Mouse (Mus musculus) ES-Bruce4 (cell line): Measurements from ENCODE around the gene Trim26. TPM values are rescaled to one million over a fixed set of nuclear protein-coding genes. Genes with fewer than 3 reads are reported as not detected.
"Not testable (repeated sequence)": the region's sequence is repeated elsewhere in the genome, so short reads cannot be mapped to it uniquely, and the experiment has no call there.

Experiments used
- H3K27ac ChIP-seq: 2 replicates; pipeline ENCODE4 v1.5.1; 2012; ENCODE audit warnings: low read length, inconsistent platforms; ENCODE audit not compliant: insufficient read depth
- H3K27me3 ChIP-seq: 2 replicates; pipeline ENCODE4 v1.6.1; 2012; ENCODE audit warnings: mild to moderate bottlenecking, low read length, inconsistent platforms; ENCODE audit not compliant: control insufficient read depth, poor library complexity, insufficient read depth, severe bottlenecking
- H3K36me3 ChIP-seq: 2 replicates; pipeline ENCODE4 v1.6.1; 2012; ENCODE audit warnings: inconsistent platforms, mild to moderate bottlenecking, low read length, moderate library complexity; ENCODE audit not compliant: control insufficient read depth, poor library complexity, insufficient read depth, severe bottlenecking
- H3K4me1 ChIP-seq: one replicate; pipeline ENCODE4 v1.8.1; 2011; ENCODE audit warnings: low read length; ENCODE audit not compliant: control insufficient read depth, insufficient read depth
- H3K4me3 ChIP-seq: 2 replicates; pipeline ENCODE4 v1.5.1; 2011; ENCODE audit warnings: low read depth, mild to moderate bottlenecking, low read length
- H3K9ac ChIP-seq: 2 replicates; pipeline ENCODE4 v1.6.1; 2012; ENCODE audit warnings: low read depth, mild to moderate bottlenecking, inconsistent platforms; ENCODE audit not compliant: poor library complexity, severe bottlenecking
- H3K9me3 ChIP-seq: replicated peaks from 2 replicates; pipeline ENCODE4 v1.6.1; 2012; ENCODE audit warnings: mild to moderate bottlenecking, low read length, inconsistent platforms; ENCODE audit not compliant: control insufficient read depth, poor library complexity, insufficient read depth, severe bottlenecking
- CTCF ChIP-seq: IDR thresholded peaks from one replicate; pipeline ENCODE4 v1.8.1; 2011; ENCODE audit warnings: low read depth, low read length
- EP300 ChIP-seq: IDR thresholded peaks from 2 replicates; pipeline ENCODE4 v1.6.1; 2011; ENCODE audit warnings: low read depth, low read length; ENCODE audit not compliant: insufficient read depth
- POLR2A ChIP-seq: IDR thresholded peaks from one replicate; pipeline ENCODE4 v1.8.1; 2011; ENCODE audit warnings: low read length; ENCODE audit not compliant: insufficient read depth
- polyA plus RNA-seq: library from polyadenylated mRNA; stranded (reverse); fragments of >200 nt; gene quantifications from 2 replicates; pipeline ENCODE4 v1.2.4, GENCODE M21; 2011; ENCODE audit warnings: low read depth; ENCODE audit not compliant: missing spikeins, insufficient read depth, insufficient read length

Gene Trim26
- polyA plus RNA-seq: 46.2 and 53.2 TPM in 2 replicates

DNA sequence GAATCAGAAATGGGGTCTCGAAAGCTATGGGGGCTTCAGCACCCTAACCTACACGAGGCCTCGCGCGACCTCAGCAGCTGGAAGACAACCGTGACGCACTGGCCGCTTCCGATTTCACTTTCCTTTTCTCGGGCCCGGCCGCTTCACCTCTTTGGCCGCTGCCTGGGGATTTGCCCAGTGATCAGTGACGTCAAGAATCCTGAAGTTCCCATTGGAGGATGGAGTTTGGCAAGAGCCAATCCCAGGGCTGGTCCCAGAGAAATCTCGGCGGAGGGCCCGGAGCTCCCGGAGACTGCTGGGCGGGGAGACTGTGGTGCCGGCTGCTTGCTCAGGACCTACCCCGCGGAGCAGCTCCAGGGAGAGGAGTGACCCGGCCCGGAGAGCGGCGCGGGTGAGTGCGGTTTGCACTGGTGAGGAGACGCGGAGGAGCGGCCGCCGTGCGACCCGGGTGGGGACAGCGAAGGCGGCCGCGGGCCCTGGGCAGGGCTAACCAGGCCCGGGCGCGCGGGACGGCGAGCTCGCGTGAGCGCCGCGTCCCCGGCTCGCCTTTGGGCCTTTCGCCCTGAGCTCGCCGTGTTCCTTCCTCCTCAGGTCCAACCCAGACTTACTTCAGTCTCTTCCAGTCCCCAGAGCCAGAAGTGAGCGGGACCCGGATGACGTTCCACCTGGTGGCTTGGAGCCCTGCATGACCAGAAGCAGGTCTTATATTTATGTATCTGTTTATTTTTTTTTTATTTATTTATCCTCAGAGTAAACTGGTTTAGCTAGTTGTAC lies at the start of gene Trim26:
TSS of gene Trim26 (plus strand) at position 261 of the 774 bp plus-strand sequence.
- Histone ChIP-seq H3K9ac (peak within 1 kb of the TSS; percentile 90), H3K36me3 (no peaks in the 10 kb centered on the region), H3K4me3 (peak within 1 kb of the TSS; percentile 82), H3K27ac (peak within 1 kb of the TSS; percentile 29; the same call in 1 of the 2 replicates), H3K4me1 (no peaks in the 10 kb centered on the region), H3K27me3 (no peaks in the 10 kb centered on the region), H3K9me3 (no peaks in the 10 kb centered on the region)
- TF ChIP-seq CTCF (no peak), POLR2A (peak; percentile 35), EP300 (0 out of 2 replicates have a peak, but pooled peaks have one; percentile 16)

DNA sequence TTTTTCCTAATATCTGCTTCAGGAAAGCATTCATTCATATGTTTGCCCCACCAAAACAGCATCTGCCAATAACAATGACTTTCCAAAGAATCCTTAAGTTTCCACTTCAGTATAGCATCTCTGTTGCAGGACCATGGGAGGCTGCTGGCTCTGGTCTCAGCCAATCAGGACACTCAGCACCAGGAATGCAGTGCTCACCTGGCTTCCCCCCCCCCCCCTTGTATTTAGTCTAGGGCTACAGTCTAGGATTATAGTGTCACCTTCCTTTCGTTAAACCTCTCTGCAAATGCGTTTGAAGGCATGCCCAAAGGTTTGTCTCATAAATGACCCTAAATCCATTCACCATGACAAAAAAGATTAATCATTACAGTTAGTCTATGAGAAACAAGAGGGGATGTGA lies 48.6 kb upstream of the Trim26 start:
- no peaks in the 10 kb centered on the region for H3K36me3 ChIP-seq
- no peak for TF ChIP-seq CTCF
- no peak for TF ChIP-seq EP300
- no peak for TF ChIP-seq POLR2A
- H3K9me3 ChIP-seq: no peaks in the 10 kb centered on the region
- H3K27me3 ChIP-seq: no peaks in the 10 kb centered on the region; the same call in 1 of the 2 replicates
- no peak overlapping the region for H3K27ac ChIP-seq
- no peak overlapping the region for H3K9ac ChIP-seq
- H3K4me1 ChIP-seq: no peaks in the 10 kb centered on the region
- H3K4me3 ChIP-seq: no peak overlapping the region

- not testable (repeated sequence) for H3K27ac ChIP-seq, H3K4me3 ChIP-seq, H3K27me3 ChIP-seq, H3K9me3 ChIP-seq, H3K36me3 ChIP-seq, H3K9ac ChIP-seq, H3K4me1 ChIP-seq
- TF ChIP-seq CTCF: peak; percentile 40
Observed at GRCm38 (mm10) chr17:36788801-36789200, 48.1 kb upstream of the Trim26 start.

GRCm38 (mm10) chr17:36799493-36799892 lies 37.4 kb upstream of the Trim26 start:
- Histone ChIP-seq H3K27me3 (no peaks in the 10 kb centered on the region), H3K9ac (no peak overlapping the region), H3K27ac (no peak overlapping the region), H3K4me3 (no peak overlapping the region), H3K4me1 (no peaks in the 10 kb centered on the region), H3K9me3 (no peaks in the 10 kb centered on the region; the same call in 1 of the 2 replicates), H3K36me3 (no peaks in the 10 kb centered on the region)
- no peak for TF ChIP-seq EP300
- no peak for TF ChIP-seq CTCF
- TF ChIP-seq POLR2A: no peak

DNA sequence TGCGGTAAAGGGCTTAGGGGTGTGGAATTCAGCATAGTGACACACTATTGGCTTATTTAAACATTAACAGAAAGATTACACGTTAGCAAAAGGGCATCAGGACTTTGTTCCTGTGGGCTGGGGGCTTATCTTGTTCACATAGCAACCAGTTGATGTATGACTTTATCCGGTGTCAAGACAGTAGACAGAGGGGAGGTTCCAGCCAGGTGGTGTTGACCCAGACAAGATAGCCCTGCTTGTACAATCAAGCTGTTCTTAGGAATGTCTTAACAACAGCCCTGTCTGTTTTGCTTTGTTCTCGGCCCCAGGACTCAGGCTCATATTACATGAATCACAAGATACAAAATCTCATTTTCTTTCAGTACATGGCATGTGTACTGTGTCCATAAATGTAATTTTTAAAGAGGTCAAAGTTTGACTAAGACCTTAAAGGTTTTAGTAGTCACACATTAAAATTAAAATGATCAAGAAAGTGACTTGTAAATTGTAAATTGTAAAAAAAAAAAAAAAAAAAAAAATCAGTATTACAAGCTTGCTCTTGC lies 36.9 kb upstream of the Trim26 start:
- H3K27ac ChIP-seq, H3K27me3 ChIP-seq, H3K9me3 ChIP-seq, H3K4me1 ChIP-seq, H3K4me3 ChIP-seq, H3K9ac ChIP-seq, H3K36me3 ChIP-seq: not testable (repeated sequence)

DNA sequence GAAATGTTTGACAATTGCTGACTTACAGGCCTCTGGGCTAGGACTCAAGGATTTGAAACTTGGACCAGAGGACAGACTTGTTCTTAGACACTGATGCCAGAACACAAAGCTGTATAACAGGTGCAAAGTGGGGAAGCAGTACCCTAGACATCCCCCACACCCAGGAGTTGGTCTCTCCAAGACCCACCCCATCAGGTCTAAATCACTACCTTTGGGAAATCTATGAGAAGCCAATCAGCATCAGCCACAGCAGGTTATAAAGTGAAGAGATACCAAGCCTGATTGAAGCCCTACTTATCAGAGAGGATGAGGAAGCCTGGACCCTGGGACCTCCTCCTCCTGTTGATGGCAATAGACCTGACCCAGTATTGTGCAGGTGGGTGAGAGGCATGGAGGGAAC lies 25.1 kb upstream of the Trim26 start, which contains the start of gene H2-M10.6:
TSS of gene H2-M10.6 (plus strand) at position 301 of the 400 bp plus-strand sequence.
- no peak within 1 kb of the TSS for H3K4me3 ChIP-seq
- H3K27ac ChIP-seq: no peak within 1 kb of the TSS
- TF ChIP-seq CTCF (no peak), POLR2A (no peak), EP300 (no peak)
- no peaks in the 10 kb centered on the region for H3K4me1 ChIP-seq
- H3K27me3 ChIP-seq: no peaks in the 10 kb centered on the region
- no peaks in the 10 kb centered on the region for H3K36me3 ChIP-seq
- H3K9ac ChIP-seq: no peak within 1 kb of the TSS
- H3K9me3 ChIP-seq: no peaks in the 10 kb centered on the region
